Mouse (Mus musculus) cortical plate, adult 2 months (tissue): ENCODE data around the gene Cracr2a. TPM values are rescaled to one million over a fixed set of nuclear protein-coding genes. Genes with fewer than 3 reads are reported as not detected.
A peak's percentile ranks its signal among the peaks of the same experiment; 100 is the strongest.

Experiments
- H3K27ac ChIP-seq: fragments of 200-500 bp; 2 replicates; pipeline ENCODE4 v1.5.1; 2012; ENCODE audit warnings: low read length, control low read depth, inconsistent platforms; ENCODE audit not compliant: insufficient read depth
- H3K4me1 ChIP-seq: fragments of 200-500 bp; 2 replicates; pipeline ENCODE4 v1.6.1; 2011; ENCODE audit warnings: low read length; ENCODE audit not compliant: control insufficient read depth, insufficient read depth
- H3K4me3 ChIP-seq: fragments of 200-500 bp; 2 replicates; pipeline ENCODE4 v1.5.1; 2011; ENCODE audit warnings: mild to moderate bottlenecking, low read length, control low read depth; ENCODE audit not compliant: insufficient read depth
- CTCF ChIP-seq: fragments of 200-500 bp; IDR thresholded peaks from 2 replicates; pipeline ENCODE4 v1.5.1; 2011; ENCODE audit warnings: mild to moderate bottlenecking, control low read depth, low read length; ENCODE audit not compliant: insufficient read depth; ENCODE audit errors: extremely low read depth
- POLR2A ChIP-seq: fragments of 200-500 bp; IDR thresholded peaks from 2 replicates; pipeline ENCODE4 v1.6.1; 2011; ENCODE audit warnings: mild to moderate bottlenecking, low read length, control low read depth; ENCODE audit not compliant: insufficient read depth; ENCODE audit errors: extremely low read depth
- polyA plus RNA-seq: library from polyadenylated mRNA; depleted of rRNA; stranded (reverse); fragments of >200 nt; gene quantifications from 2 replicates; pipeline ENCODE4 v1.2.3, GENCODE M21; 2012

Gene Cracr2a
- polyA plus RNA-seq, 1 experiment: 1.2 TPM

DNA sequence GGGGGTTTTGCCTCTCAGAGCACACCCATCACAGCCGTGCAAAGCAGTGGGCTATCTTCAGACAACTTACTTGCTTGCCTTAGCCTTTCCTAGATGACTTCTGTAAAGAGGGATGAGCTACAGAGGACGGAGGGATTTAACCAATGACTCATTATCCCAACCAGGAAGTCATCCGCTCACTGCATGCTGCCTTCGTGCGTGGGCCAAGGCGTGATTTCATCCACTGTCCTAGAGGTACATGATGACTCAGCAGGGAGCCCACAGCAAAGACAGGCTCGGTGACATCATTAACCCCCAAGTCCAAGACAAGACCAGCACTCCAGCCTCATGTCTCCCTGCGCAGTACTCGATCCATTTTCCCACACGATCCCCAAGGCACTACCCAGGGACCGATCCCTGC, 96.0 kb downstream of the Cracr2a start:
- peaks cover 4% of the 10 kb centered on the region for H3K4me1 ChIP-seq
- no peak overlapping the region for H3K27ac ChIP-seq
- no peak overlapping the region for H3K4me3 ChIP-seq
- no peak for TF ChIP-seq POLR2A
- no peak for TF ChIP-seq CTCF

DNA sequence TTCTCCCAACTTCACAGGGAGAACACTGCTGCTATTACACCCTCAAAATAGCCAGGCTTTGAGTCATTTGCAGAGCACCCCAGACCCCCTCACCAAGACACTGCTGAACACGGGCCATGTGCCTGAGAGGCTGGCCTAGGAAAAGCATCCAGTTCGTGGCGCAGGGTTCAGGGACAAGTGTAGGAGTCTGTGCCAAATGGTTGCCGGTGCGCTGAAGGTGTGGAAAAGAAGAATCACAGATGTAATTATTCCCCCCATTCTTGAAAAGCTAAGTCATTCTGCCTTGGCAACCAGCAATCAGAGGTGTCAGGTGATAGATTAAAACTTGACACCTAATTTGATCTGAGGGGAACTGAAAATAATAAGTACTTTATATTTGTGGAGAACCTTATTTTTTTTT, 98.3 kb downstream of the Cracr2a start:
- TF ChIP-seq POLR2A: no peak
- no peak for TF ChIP-seq CTCF

DNA sequence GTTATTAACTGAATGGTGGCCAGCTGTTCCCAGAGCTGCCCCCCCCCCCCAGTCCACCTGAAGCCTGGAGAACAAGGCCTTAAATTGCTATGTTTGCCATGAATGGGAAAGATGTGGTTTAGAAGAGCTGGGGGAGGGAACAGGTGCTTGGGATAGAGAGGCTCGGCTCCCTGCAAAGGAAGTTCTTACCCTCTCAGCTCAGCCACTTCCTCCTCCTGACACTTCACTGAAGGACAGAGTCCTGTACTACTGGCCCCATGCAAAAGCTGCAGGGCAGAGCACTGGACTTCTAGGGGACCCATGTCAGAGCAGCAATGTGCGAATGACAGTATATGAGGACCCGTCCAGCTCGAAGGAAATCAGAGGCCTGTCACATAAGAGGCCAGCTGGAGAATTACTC, 98.8 kb downstream of the Cracr2a start:
- no peak overlapping the region for H3K27ac ChIP-seq
- no peak for TF ChIP-seq POLR2A
- TF ChIP-seq CTCF: no peak
- no peak overlapping the region for H3K4me3 ChIP-seq
- H3K4me1 ChIP-seq: peaks cover 11% of the 10 kb centered on the region

More for the DNA sequence above, 98.3 kb downstream of the Cracr2a start:
- no peak overlapping the region for H3K27ac ChIP-seq
- H3K4me1 ChIP-seq: peaks cover 11% of the 10 kb centered on the region
- no peak overlapping the region for H3K4me3 ChIP-seq

DNA sequence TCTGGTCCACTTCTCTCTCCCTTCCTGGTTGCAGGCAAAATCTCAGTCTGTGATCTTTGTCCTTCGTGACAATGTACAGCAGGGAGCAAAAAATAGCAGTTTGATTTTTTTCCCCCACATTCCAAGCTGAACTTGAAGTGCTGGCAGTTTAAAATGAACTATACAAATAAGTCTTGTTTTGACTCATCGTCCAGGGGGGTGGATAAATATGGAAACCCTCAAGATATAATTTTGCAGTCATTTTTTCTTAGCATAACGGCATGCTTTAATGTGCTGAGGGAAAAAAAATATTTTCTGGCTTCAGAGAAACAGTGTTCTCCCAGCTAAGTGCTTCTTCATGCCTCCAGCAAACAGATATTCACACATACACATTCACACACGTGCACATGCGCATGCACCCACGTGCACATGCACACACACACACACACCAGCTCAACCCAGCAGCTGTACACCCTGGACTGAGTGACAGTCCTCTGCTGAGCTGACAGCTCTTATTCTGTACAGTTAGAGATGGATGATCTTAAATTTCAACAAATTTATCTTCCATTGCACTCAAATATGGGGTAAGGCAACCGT, 100.7 kb downstream of the Cracr2a start:
- Histone ChIP-seq H3K4me1 (peaks cover 11% of the 10 kb centered on the region), H3K4me3 (no peak overlapping the region), H3K27ac (peak overlapping the region; percentile 79)
- TF ChIP-seq POLR2A (no peak), CTCF (no peak)

DNA sequence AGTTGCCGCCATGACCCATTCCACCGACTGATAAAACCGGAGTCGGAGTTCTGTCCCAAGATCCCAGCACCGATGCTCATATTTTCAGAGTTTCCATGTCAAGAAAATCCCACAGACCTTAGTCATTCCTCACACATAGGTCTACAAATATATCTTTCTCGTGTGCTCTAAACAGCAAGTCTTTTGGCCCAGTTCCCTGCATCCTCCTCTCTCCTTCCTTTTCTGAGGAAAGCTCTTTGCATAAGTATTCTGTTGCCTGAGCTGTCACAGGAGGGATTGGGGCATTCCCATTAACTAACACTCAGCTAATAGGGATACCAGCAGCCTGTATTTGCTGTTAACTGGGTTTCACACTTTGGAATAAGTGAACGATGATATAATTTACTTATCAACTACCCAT, 102.1 kb downstream of the Cracr2a start:
- Histone ChIP-seq H3K4me3 (no peak overlapping the region), H3K27ac (peak overlapping the region; percentile 30; the same call in 1 of the 2 replicates), H3K4me1 (peaks cover 11% of the 10 kb centered on the region)
- TF ChIP-seq POLR2A (no peak), CTCF (no peak)

DNA sequence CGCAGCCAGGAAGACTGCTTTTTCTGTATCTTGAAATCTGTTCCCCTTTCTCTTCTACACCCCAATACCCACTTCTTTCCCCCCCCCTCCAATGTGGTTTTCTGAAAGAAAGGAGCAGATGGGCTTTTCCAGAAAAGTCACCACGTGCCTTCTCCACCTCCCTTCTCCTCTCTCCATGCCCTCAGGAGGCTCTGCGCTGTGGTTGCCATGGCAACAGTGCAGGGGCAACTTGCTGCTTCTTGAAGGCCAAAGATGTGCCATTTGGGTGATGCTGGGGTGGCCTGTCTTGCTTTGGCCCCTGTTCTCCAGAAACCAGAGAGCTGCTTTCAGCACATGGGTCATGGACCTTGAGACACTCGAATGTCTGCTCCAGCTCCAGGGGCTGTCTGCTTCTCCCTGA, 108.2 kb downstream of the Cracr2a start:
- Histone ChIP-seq H3K4me3 (no peak overlapping the region), H3K27ac (no peak overlapping the region), H3K4me1 (peaks cover 5% of the 10 kb centered on the region)
- no peak for TF ChIP-seq CTCF
- TF ChIP-seq POLR2A: no peak

DNA sequence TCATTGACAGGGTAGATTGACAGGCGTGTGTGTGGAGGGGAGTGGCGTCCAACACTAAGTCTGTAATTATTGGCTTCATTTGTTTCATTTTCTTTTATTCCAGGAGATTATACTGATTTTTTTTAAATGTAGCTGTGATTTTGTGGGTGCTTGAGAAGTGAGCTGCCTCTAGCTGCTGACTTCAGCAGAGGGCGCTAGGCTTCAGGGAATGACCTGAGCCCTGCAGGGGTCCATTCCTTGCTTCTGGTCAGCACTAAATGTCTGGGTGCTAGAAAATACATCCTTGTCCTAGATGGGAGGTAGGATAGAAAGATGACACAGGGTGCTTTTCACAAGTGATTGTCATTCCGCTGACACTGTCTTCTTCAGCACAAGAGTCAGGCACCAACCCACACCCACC, 108.9 kb downstream of the Cracr2a start:
- Histone ChIP-seq H3K27ac (no peak overlapping the region), H3K4me3 (no peak overlapping the region)
- TF ChIP-seq CTCF (0 out of 2 replicates have a peak, but pooled peaks have one; percentile 4), POLR2A (no peak)

DNA sequence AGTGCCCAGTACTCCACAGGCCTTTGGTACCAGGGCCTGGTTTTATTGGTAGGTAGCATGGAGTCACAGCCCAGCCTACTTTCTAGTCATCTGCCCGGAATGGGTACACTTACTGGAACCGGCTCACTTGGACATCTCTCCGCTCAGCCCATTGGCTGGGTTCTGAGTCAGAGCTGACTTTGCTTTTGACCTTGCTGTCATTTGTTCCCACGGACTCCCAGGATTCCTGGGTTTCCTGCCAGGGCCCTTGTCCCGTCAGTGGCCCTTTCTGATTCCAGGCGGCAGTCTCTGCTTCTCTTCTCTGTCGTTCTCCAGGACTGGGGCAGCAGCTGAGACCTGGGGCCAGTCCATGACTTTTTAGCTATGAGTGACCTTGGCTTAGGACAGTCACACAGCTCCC, 110.9 kb downstream of the Cracr2a start:
- peaks cover 5% of the 10 kb centered on the region for H3K4me1 ChIP-seq
- H3K27ac ChIP-seq: no peak overlapping the region
- no peak overlapping the region for H3K4me3 ChIP-seq
- no peak for TF ChIP-seq POLR2A
- no peak for TF ChIP-seq CTCF

More for the DNA sequence above, 108.9 kb downstream of the Cracr2a start:
- peaks cover 5% of the 10 kb centered on the region for H3K4me1 ChIP-seq

DNA sequence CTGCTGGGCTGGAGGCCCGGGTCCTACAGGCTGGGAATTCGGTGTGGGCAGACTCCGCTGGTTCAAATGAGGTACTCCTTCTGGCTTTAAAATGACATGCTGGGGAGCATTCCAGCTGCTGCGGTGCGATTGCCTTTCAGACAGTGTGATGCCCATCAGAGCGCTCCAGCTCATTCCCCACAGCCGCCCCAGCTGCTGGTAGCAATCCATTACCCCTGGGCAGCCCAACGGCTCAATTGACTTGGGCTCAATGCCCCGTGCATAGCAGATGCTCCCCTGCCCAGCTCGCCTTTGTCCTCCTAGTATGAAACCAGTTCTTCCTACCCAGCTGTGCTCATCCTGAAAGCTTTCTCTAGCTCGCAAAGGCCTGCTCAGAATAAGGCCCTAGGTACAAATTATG, 115.7 kb downstream of the Cracr2a start:
- TF ChIP-seq CTCF: no peak
- no peak for TF ChIP-seq POLR2A
- no peak overlapping the region for H3K4me3 ChIP-seq
- no peak overlapping the region for H3K27ac ChIP-seq

DNA sequence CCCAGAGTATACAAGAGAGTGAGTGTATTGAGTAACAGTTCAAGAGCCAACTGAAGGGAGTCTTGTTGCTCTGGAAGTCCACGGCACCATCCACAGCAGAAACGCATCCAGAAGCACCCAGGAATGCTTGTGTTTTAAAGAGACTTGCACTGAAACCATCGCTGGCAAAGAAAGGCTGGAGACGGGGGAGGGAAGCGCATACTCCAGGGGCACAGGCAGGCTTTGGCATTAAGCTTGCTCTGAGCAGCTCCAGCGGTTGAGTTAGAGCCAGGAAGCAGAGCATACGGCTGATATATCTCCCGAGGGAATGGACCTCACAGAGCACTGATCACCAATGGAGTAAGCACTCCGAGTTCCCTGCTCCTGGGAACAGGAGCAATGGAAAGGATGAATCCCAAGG, 117.2 kb downstream of the Cracr2a start:
- TF ChIP-seq CTCF (no peak), POLR2A (no peak)
- Histone ChIP-seq H3K4me3 (no peak overlapping the region), H3K4me1 (peaks cover 2% of the 10 kb centered on the region), H3K27ac (no peak overlapping the region)

More for the DNA sequence above, 115.7 kb downstream of the Cracr2a start:
- peaks cover 2% of the 10 kb centered on the region for H3K4me1 ChIP-seq
